Mouse (Mus musculus): ENCODE measurements around the gene Klhl11.

- TF ChIP-seq TAL1 (IDR thresholded peaks at IDR 0.05; ENCODE audit: low read length) (no peak), GATA1 (IDR thresholded peaks at IDR 0.05; ENCODE audit: low read length) (no peak)
Measured at GRCm38 (mm10) chr11:100471352-100472196, 967 bp downstream of the Klhl11 start.
